Mouse (Mus musculus) kidney, postnatal 14 days (tissue): ENCODE data around the gene Dtx2.
"Not testable (repeated sequence)": the region's sequence is repeated elsewhere in the genome, so short reads cannot be mapped to it uniquely, and the experiment has no call there.

Experiments used
- DNase-seq: peaks from one replicate; pipeline ENCODE4 v3.0.0; 2022; ENCODE audit warnings: mixed read lengths

The Dtx2 gene

GRCm38 (mm10) chr5:136066404-136067148, 72.0 kb downstream of the Dtx2 start:
- not testable (repeated sequence) for DNase-seq

GRCm38 (mm10) chr5:136069411-136069810, 74.8 kb downstream of the Dtx2 start:
- no peak for DNase-seq

GRCm38 (mm10) chr5:136073051-136073450, 78.5 kb downstream of the Dtx2 start:
- DNase-seq = no peak

GRCm38 (mm10) chr5:136073526-136073925, 78.9 kb downstream of the Dtx2 start:
- no peak for DNase-seq

DNA sequence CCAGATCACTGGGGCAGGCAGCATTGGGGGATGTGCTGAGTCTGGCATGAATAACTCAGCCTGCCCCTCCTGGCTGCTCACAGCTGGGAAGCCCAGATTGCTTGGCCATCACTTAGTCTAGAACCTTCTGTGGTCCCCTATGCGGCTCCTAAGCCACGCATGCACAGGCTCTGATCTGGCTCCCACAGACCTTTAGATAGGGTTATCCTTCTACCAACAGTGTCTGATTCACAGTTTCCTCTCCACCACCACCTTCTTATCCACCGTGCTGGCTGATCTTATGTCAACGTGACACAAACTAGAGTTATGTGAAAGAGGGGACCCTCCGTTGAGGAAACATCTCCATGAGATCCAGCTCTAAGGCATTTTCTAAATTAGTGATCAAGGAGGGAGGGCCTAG, 80.5 kb downstream of the Dtx2 start:
- DNase-seq = no peak

- DNase-seq = peak; percentile 39
Measured at GRCm38 (mm10) chr5:136076284-136076683, 81.7 kb downstream of the Dtx2 start.

GRCm38 (mm10) chr5:136077001-136077550, 82.5 kb downstream of the Dtx2 start:
- DNase-seq = peak; percentile 40

GRCm38 (mm10) chr5:136078136-136078535, 83.5 kb downstream of the Dtx2 start:
- no peak for DNase-seq

DNA sequence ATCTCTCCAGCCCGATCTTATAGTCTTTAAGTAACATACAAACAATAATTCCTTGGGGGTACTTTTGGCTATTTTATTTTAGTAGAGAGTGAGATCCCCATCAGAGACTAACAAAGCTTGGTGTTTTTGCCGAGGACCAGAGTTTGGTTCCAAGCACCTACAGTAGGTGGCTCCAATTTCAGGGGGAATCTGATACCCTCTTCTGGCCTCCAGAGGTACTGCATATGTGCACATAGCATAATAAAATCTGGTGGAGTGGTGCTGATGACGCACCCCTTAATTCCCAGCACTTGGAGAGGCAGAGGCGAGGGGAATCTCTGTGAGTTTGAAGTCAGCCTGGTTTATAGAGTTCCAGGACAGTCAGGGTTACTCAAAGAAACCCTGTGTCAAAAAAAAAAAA, 87.7 kb downstream of the Dtx2 start:
- DNase-seq = no peak
